Mouse (Mus musculus) hindbrain, postnatal 0 days (tissue): Measurements from ENCODE around the gene Kifc3. TPM values are rescaled to one million over a fixed set of nuclear protein-coding genes. Genes with fewer than 3 reads are reported as not detected.

Experiments used
- ATAC-seq: fragments of 200-750 bp; cut with Nextera tagmentation; 2 replicates; pipeline ENCODE4 v1.8.0; 2017; ENCODE audit warnings: mild to moderate bottlenecking, moderate TSS enrichment, moderate library complexity
- DNase-seq: peaks from one replicate; pipeline ENCODE4 v3.0.0-alpha.2; 2015; ENCODE audit warnings: low spot score
- H3K27ac ChIP-seq: fragments of 300-500 bp; sonication (generic); 2 replicates; pipeline ENCODE4 v1.5.1; 2014; ENCODE audit warnings: mild to moderate bottlenecking
- H3K27me3 ChIP-seq: fragments of 300-500 bp; sonication (generic); 2 replicates; pipeline ENCODE4 v1.6.1; 2014; ENCODE audit warnings: low read length, mixed read lengths; ENCODE audit not compliant: insufficient read depth
- H3K36me3 ChIP-seq: fragments of 300-500 bp; sonication (generic); 2 replicates; pipeline ENCODE4 v1.6.1; 2014; ENCODE audit warnings: low read length, mixed read lengths; ENCODE audit not compliant: insufficient read depth
- H3K4me1 ChIP-seq: fragments of 300-500 bp; sonication (generic); 2 replicates; pipeline ENCODE4 v1.6.1; 2014; ENCODE audit warnings: antibody characterized with exemption, low read length, mixed read lengths; ENCODE audit not compliant: insufficient read depth
- H3K4me2 ChIP-seq: fragments of 300-500 bp; sonication (generic); 2 replicates; pipeline ENCODE4 v1.6.1; 2014; ENCODE audit warnings: low read depth, mild to moderate bottlenecking, low read length, moderate library complexity, mixed read lengths
- H3K4me3 ChIP-seq: fragments of 300-500 bp; sonication (generic); 2 replicates; pipeline ENCODE4 v1.5.1; 2014; ENCODE audit warnings: low read length
- H3K9ac ChIP-seq: fragments of 300-500 bp; sonication (generic); replicated peaks from 2 replicates; pipeline ENCODE4 v1.6.1; 2014; ENCODE audit warnings: mild to moderate bottlenecking, low read length, moderate library complexity, mixed read lengths
- H3K9me3 ChIP-seq: fragments of 300-500 bp; sonication (generic); 2 replicates; pipeline ENCODE4 v1.6.1; 2016; ENCODE audit warnings: low read length, mixed read lengths
- CTCF ChIP-seq: IDR thresholded peaks from 2 replicates; pipeline ENCODE4 v1.5.1; 2016; ENCODE audit warnings: antibody characterized with exemption, control low read depth, low read depth
- WGBS: fragments of 180-500 bp; shearing (Covaris S2); extraction: QIAGEN DNeasy Blood & Tissue Kit; methylation state at CpG from one replicate; pipeline ENCODE4 v1.1.7; 2014; 5-methylcytosine and 5-hydroxymethylcytosine counted together
- polyA plus RNA-seq: library from polyadenylated mRNA; unstranded; fragments of >200 nt; fragmentation: Nextera tagmentation; extraction: Ambion mirVana; gene quantifications from 2 replicates; pipeline ENCODE4 v1.2.1, GENCODE M21; 2015
- total RNA-seq: library from RNA; depleted of rRNA; stranded (reverse); fragments of >200 nt; gene quantifications from 2 replicates; pipeline ENCODE4 v1.2.3, GENCODE M21; 2014

Kifc3 gene
- total and polyA plus RNA-seq, 2 experiments from 2014 or later = 29.0 to 50.2 TPM

GRCm38 (mm10) chr8:95187579-95187978, 15.0 kb downstream of the Kifc3 start:
- no peak for ATAC-seq
- H3K27me3 ChIP-seq = no peaks in the 10 kb centered on the region

GRCm38 (mm10) chr8:95185891-95186513, 16.6 kb downstream of the Kifc3 start:
- DNase-seq = no peak
- Histone ChIP-seq H3K4me1 (no peaks in the 10 kb centered on the region), H3K4me2 (no peak overlapping the region), H3K9ac (no peak overlapping the region), H3K9me3 (no peaks in the 10 kb centered on the region), H3K27ac (no peak overlapping the region), H3K4me3 (no peak overlapping the region), H3K36me3 (no peaks in the 10 kb centered on the region), H3K27me3 (no peaks in the 10 kb centered on the region)
- WGBS = 83% methylated on average over 7 of the region's 7 CpGs
- TF ChIP-seq CTCF = no peak
- ATAC-seq = no peak

More at GRCm38 (mm10) chr8:95187579-95187978, 15.0 kb downstream of the Kifc3 start:
- Histone ChIP-seq H3K9ac (no peak overlapping the region), H3K4me1 (no peaks in the 10 kb centered on the region), H3K9me3 (no peaks in the 10 kb centered on the region), H3K27ac (no peak overlapping the region), H3K4me3 (no peak overlapping the region), H3K4me2 (no peak overlapping the region), H3K36me3 (no peaks in the 10 kb centered on the region)
- WGBS = 81% methylated on average over 5 of the region's 5 CpGs
- no peak for DNase-seq
- TF ChIP-seq CTCF = no peak

GRCm38 (mm10) chr8:95185104-95185503, 17.5 kb downstream of the Kifc3 start:
- no peak overlapping the region for H3K27ac ChIP-seq
- no peaks in the 10 kb centered on the region for H3K36me3 ChIP-seq
- 46% methylated on average over 10 of the region's 10 CpGs for WGBS
- no peak overlapping the region for H3K9ac ChIP-seq
- TF ChIP-seq CTCF = no peak
- H3K9me3 ChIP-seq = no peaks in the 10 kb centered on the region
- no peak overlapping the region for H3K4me3 ChIP-seq
- ATAC-seq (no peak), DNase-seq (no peak)
- H3K27me3 ChIP-seq = no peaks in the 10 kb centered on the region
- H3K4me1 ChIP-seq = no peaks in the 10 kb centered on the region
- H3K4me2 ChIP-seq = no peak overlapping the region

- no peak for TF ChIP-seq CTCF
- Histone ChIP-seq H3K9me3 (no peaks in the 10 kb centered on the region), H3K36me3 (no peaks in the 10 kb centered on the region), H3K4me3 (no peak overlapping the region), H3K27me3 (no peaks in the 10 kb centered on the region), H3K9ac (no peak overlapping the region), H3K27ac (no peak overlapping the region), H3K4me2 (no peak overlapping the region), H3K4me1 (no peaks in the 10 kb centered on the region)
- DNase-seq = no peak
- no peak for ATAC-seq
- WGBS = 74% methylated on average over 12 of the region's 12 CpGs
Observed at GRCm38 (mm10) chr8:95184171-95184570, 18.4 kb downstream of the Kifc3 start.

- no peak overlapping the region for H3K4me2 ChIP-seq
- no peak overlapping the region for H3K4me3 ChIP-seq
- no peaks in the 10 kb centered on the region for H3K36me3 ChIP-seq
- no peaks in the 10 kb centered on the region for H3K4me1 ChIP-seq
- H3K9ac ChIP-seq = no peak overlapping the region
- H3K9me3 ChIP-seq = no peaks in the 10 kb centered on the region
- 72% methylated on average over 7 of the region's 7 CpGs for WGBS
- TF ChIP-seq CTCF = no peak
- ATAC-seq = no peak
- no peak overlapping the region for H3K27ac ChIP-seq
- DNase-seq = no peak
- H3K27me3 ChIP-seq = no peaks in the 10 kb centered on the region
Observed at GRCm38 (mm10) chr8:95181850-95182249, 20.8 kb downstream of the Kifc3 start.

- no peaks in the 10 kb centered on the region for H3K9me3 ChIP-seq
- DNase-seq (no peak), ATAC-seq (no peak)
- no peak overlapping the region for H3K4me2 ChIP-seq
- no peak overlapping the region for H3K27ac ChIP-seq
- no peak overlapping the region for H3K9ac ChIP-seq
- no peaks in the 10 kb centered on the region for H3K27me3 ChIP-seq
- peaks cover 11% of the 10 kb centered on the region for H3K4me1 ChIP-seq
- TF ChIP-seq CTCF = no peak
- WGBS = 72% methylated on average over 4 of the region's 4 CpGs
- no peaks in the 10 kb centered on the region for H3K36me3 ChIP-seq
- H3K4me3 ChIP-seq = no peak overlapping the region
Observed at GRCm38 (mm10) chr8:95178191-95178590, 24.4 kb downstream of the Kifc3 start.

GRCm38 (mm10) chr8:95176985-95177384, 25.6 kb downstream of the Kifc3 start:
- no peak for TF ChIP-seq CTCF

More at GRCm38 (mm10) chr8:95176985-95177384, 25.6 kb downstream of the Kifc3 start:
- no peak overlapping the region for H3K9ac ChIP-seq
- peaks cover 11% of the 10 kb centered on the region for H3K4me1 ChIP-seq
- peak overlapping the region; percentile 71; the same call in 1 of the 2 replicates for H3K27ac ChIP-seq
- ATAC-seq (no peak), DNase-seq (no peak)
- H3K4me3 ChIP-seq = no peak overlapping the region
- H3K36me3 ChIP-seq = no peaks in the 10 kb centered on the region
- H3K4me2 ChIP-seq = no peak overlapping the region
- 89% methylated on average over 6 of the region's 6 CpGs for WGBS
- no peaks in the 10 kb centered on the region for H3K9me3 ChIP-seq
- H3K27me3 ChIP-seq = no peaks in the 10 kb centered on the region
